Mouse (Mus musculus): ENCODE results near the gene Slc25a13. TPM values are rescaled to one million over a fixed set of nuclear protein-coding genes. Genes with fewer than 3 reads are reported as not detected.

The Slc25a13 gene
- polyA plus RNA-seq, 1 experiment from 2014 or later = 37.9 TPM

- Histone ChIP-seq H3K27ac (ENCODE audit: low read depth) (no peak overlapping the region), H3K36me3 (ENCODE audit: control insufficient read depth, insufficient read depth, low read length) (no peaks in the 10 kb centered on the region; the same call in 1 of the 2 replicates), H3K4me2 (ENCODE audit: low read length) (no peak overlapping the region), H3K9me3 (ENCODE audit: control insufficient read depth, low read length) (no peaks in the 10 kb centered on the region), H3K4me1 (replicated peaks; ENCODE audit: control insufficient read depth, insufficient read depth, low read length) (no peaks in the 10 kb centered on the region), H3K27me3 (replicated peaks; ENCODE audit: control insufficient read depth, insufficient read depth, low read length) (no peaks in the 10 kb centered on the region), H3K4me3 (ENCODE audit: low read depth, low read length) (no peak overlapping the region), H3K9ac (ENCODE audit: low read length) (no peak overlapping the region)
- peak; percentile 40; the same call in 1 of the 2 replicates for ATAC-seq (replicated peaks; ENCODE audit: low FRiP score, low TSS enrichment, low read depth)
- DNase-seq (ENCODE audit: low spot score) = no peak
- 48% methylated on average over 2 of the region's 2 CpGs for WGBS
These were observed 67.2 kb downstream of the Slc25a13 start for GRCm38 (mm10) chr6:6149751-6150150.

DNA sequence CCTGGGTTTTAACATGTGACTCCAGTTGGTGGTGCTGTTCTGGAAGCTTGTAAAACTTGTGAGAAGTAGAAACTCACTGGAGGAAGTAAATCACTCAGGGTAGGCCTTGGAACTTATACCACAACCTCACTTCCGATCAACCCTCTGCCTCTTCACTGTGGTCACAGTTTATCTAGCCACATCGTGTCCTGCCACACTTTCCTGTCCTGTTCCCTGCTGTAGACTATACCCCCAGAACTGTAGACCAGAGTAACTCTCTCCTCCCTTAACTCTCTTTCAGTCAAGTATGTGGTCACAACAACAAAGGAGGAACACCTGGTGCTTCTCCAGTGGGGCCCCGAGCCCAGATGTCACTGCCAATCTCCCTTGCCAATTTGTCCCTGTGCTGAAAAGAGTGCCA is 67.6 kb downstream of the Slc25a13 start:
- Histone ChIP-seq H3K9me3 (ENCODE audit: control insufficient read depth, low read length) (no peaks in the 10 kb centered on the region), H3K4me3 (ENCODE audit: low read depth, low read length) (no peak overlapping the region), H3K4me2 (ENCODE audit: low read length) (no peak overlapping the region), H3K36me3 (ENCODE audit: control insufficient read depth, insufficient read depth, low read length) (no peaks in the 10 kb centered on the region; the same call in 1 of the 2 replicates), H3K4me1 (replicated peaks; ENCODE audit: control insufficient read depth, insufficient read depth, low read length) (no peaks in the 10 kb centered on the region), H3K27me3 (replicated peaks; ENCODE audit: control insufficient read depth, insufficient read depth, low read length) (no peaks in the 10 kb centered on the region), H3K27ac (ENCODE audit: low read depth) (no peak overlapping the region), H3K9ac (ENCODE audit: low read length) (no peak overlapping the region)
- no peak for ATAC-seq (replicated peaks; ENCODE audit: low FRiP score, low TSS enrichment, low read depth)
- 79% methylated on average over 3 of the region's 3 CpGs for WGBS
- no peak for DNase-seq (ENCODE audit: low spot score)

- WGBS = 79% methylated on average over 13 of the region's 13 CpGs
- Histone ChIP-seq H3K27ac (ENCODE audit: low read depth) (no peak overlapping the region), H3K9ac (ENCODE audit: low read length) (no peak overlapping the region), H3K36me3 (ENCODE audit: control insufficient read depth, insufficient read depth, low read length) (no peaks in the 10 kb centered on the region), H3K4me1 (replicated peaks; ENCODE audit: control insufficient read depth, insufficient read depth, low read length) (no peaks in the 10 kb centered on the region), H3K27me3 (replicated peaks; ENCODE audit: control insufficient read depth, insufficient read depth, low read length) (no peaks in the 10 kb centered on the region), H3K4me2 (ENCODE audit: low read length) (no peak overlapping the region), H3K9me3 (ENCODE audit: control insufficient read depth, low read length) (no peaks in the 10 kb centered on the region), H3K4me3 (ENCODE audit: low read depth, low read length) (no peak overlapping the region)
- ATAC-seq (replicated peaks; ENCODE audit: low FRiP score, low TSS enrichment, low read depth) (no peak), DNase-seq (ENCODE audit: low spot score) (no peak)
These were observed 71.6 kb downstream of the Slc25a13 start for GRCm38 (mm10) chr6:6145412-6145811.

DNA sequence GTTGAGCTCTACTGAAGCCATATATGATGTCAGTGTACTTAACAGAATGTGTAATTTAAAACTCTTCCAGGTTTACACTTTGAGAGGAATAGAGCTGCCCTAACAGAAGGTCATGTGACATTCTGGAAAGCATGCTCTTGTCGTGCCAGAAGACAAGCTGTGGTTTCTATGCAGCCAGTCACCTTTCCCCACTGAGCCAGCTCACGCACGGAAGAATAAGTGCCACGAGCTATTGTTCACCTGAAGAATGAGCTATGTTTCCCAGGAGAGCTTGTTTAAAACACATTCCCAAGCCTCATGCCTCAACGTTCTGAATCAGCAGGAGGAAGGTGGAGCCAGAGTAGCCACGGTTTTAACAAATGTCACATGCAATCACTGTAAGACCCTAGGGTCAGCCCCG is 73.4 kb downstream of the Slc25a13 start:
- 42% methylated on average over 7 of the region's 7 CpGs for WGBS

DNA sequence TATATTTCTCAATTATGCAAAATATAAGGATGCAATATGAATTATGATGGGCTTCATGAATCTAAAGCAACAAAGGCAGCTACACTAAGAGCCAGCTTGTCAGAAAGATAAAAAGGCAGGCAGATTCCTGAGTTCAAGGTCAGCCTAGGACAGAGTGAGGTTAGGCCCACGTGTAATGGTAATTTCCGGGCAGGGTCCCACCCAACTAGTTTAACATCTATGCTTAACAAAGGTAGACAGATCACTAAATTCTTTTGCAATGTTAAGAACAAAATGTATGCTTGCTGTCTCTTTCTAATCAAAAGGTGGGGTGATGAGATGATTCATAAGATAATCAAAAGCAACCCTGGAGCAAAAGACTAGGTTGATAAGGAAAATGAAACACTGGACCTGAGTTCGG is 76.6 kb downstream of the Slc25a13 start:
- H3K4me1 ChIP-seq (replicated peaks; ENCODE audit: control insufficient read depth, insufficient read depth, low read length) = no peaks in the 10 kb centered on the region
- no peaks in the 10 kb centered on the region for H3K36me3 ChIP-seq (ENCODE audit: control insufficient read depth, insufficient read depth, low read length)
- H3K4me2 ChIP-seq (ENCODE audit: low read length) = no peak overlapping the region
- 95% methylated on average over 3 of the region's 3 CpGs for WGBS
- no peaks in the 10 kb centered on the region for H3K9me3 ChIP-seq (ENCODE audit: control insufficient read depth, low read length)
- no peak overlapping the region for H3K27ac ChIP-seq (ENCODE audit: low read depth)
- DNase-seq (ENCODE audit: low spot score) = no peak
- H3K9ac ChIP-seq (ENCODE audit: low read length) = no peak overlapping the region
- ATAC-seq (replicated peaks; ENCODE audit: low FRiP score, low TSS enrichment, low read depth) = no peak
- no peaks in the 10 kb centered on the region for H3K27me3 ChIP-seq (replicated peaks; ENCODE audit: control insufficient read depth, insufficient read depth, low read length)
- no peak overlapping the region for H3K4me3 ChIP-seq (ENCODE audit: low read depth, low read length)

More for the DNA sequence above, 73.4 kb downstream of the Slc25a13 start:
- H3K4me3 ChIP-seq (ENCODE audit: low read depth, low read length) = no peak overlapping the region
- no peak overlapping the region for H3K27ac ChIP-seq (ENCODE audit: low read depth)
- no peaks in the 10 kb centered on the region for H3K36me3 ChIP-seq (ENCODE audit: control insufficient read depth, insufficient read depth, low read length)
- no peaks in the 10 kb centered on the region for H3K4me1 ChIP-seq (replicated peaks; ENCODE audit: control insufficient read depth, insufficient read depth, low read length)
- DNase-seq (ENCODE audit: low spot score) = no peak
- no peak overlapping the region for H3K9ac ChIP-seq (ENCODE audit: low read length)
- no peaks in the 10 kb centered on the region for H3K9me3 ChIP-seq (ENCODE audit: control insufficient read depth, low read length)
- ATAC-seq (replicated peaks; ENCODE audit: low FRiP score, low TSS enrichment, low read depth) = no peak
- no peaks in the 10 kb centered on the region for H3K27me3 ChIP-seq (replicated peaks; ENCODE audit: control insufficient read depth, insufficient read depth, low read length)
- no peak overlapping the region for H3K4me2 ChIP-seq (ENCODE audit: low read length)

GRCm38 (mm10) chr6:6139061-6139460 is 77.9 kb downstream of the Slc25a13 start:
- H3K4me2 ChIP-seq (ENCODE audit: low read length) = no peak overlapping the region
- H3K27ac ChIP-seq (ENCODE audit: low read depth) = no peak overlapping the region
- H3K4me1 ChIP-seq (replicated peaks; ENCODE audit: control insufficient read depth, insufficient read depth, low read length) = no peaks in the 10 kb centered on the region
- no peaks in the 10 kb centered on the region for H3K27me3 ChIP-seq (replicated peaks; ENCODE audit: control insufficient read depth, insufficient read depth, low read length)
- 92% methylated on average over 5 of the region's 5 CpGs for WGBS
- H3K9ac ChIP-seq (ENCODE audit: low read length) = no peak overlapping the region
- no peak overlapping the region for H3K4me3 ChIP-seq (ENCODE audit: low read depth, low read length)
- no peaks in the 10 kb centered on the region for H3K9me3 ChIP-seq (ENCODE audit: control insufficient read depth, low read length)
- no peak for ATAC-seq (replicated peaks; ENCODE audit: low FRiP score, low TSS enrichment, low read depth)
- no peaks in the 10 kb centered on the region for H3K36me3 ChIP-seq (ENCODE audit: control insufficient read depth, insufficient read depth, low read length)
- no peak for DNase-seq (ENCODE audit: low spot score)

DNA sequence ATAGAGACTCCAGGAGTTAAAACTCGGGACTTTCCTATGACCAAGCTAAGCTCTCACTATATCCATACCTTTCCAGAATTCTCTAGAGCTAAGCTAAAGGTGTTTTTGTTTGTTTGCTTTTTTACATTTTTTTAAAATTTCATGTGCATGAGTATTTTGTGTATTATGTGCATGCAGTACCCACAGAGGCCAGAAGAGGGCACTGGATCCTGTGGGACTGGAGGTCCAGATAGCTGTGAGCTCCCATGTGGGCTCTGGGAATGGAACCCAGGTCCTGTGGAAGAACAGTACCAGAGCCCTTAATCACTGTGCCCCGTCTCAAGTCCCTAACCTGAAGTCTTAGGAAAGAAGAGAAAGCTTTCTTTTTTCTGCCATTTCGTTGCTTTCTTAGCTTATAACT is 80.2 kb downstream of the Slc25a13 start:
- DNase-seq (ENCODE audit: low spot score) (no peak), ATAC-seq (replicated peaks; ENCODE audit: low FRiP score, low TSS enrichment, low read depth) (no peak)
- Histone ChIP-seq H3K9me3 (ENCODE audit: control insufficient read depth, low read length) (no peaks in the 10 kb centered on the region), H3K36me3 (ENCODE audit: control insufficient read depth, insufficient read depth, low read length) (no peaks in the 10 kb centered on the region), H3K4me2 (ENCODE audit: low read length) (no peak overlapping the region), H3K9ac (ENCODE audit: low read length) (no peak overlapping the region), H3K27me3 (replicated peaks; ENCODE audit: control insufficient read depth, insufficient read depth, low read length) (no peaks in the 10 kb centered on the region), H3K4me3 (ENCODE audit: low read depth, low read length) (no peak overlapping the region), H3K4me1 (replicated peaks; ENCODE audit: control insufficient read depth, insufficient read depth, low read length) (no peaks in the 10 kb centered on the region), H3K27ac (ENCODE audit: low read depth) (no peak overlapping the region)
- 95% methylated on average over 3 of the region's 3 CpGs for WGBS

DNA sequence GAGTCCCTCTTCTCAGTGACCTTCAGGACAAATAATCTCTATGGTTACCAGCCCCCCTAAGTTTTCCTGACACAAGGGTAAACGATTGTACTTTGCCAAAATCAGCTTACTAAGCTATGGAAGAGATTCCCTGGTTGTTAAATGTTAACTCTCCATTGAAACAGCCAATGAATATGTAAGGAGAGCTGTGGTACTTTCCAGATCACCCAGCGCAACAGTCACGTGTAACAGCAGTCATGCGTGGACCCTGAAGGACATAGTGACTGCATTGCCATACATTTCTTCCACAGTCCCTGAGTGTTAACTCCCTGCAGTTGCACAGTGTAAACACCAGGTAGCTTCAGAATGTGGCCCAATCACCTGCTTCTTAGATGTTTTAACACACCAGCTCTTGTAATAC is 82.0 kb downstream of the Slc25a13 start:
- ATAC-seq (replicated peaks; ENCODE audit: low FRiP score, low TSS enrichment, low read depth) (no peak), DNase-seq (ENCODE audit: low spot score) (no peak)
- Histone ChIP-seq H3K9me3 (ENCODE audit: control insufficient read depth, low read length) (no peaks in the 10 kb centered on the region), H3K27ac (ENCODE audit: low read depth) (no peak overlapping the region), H3K4me1 (replicated peaks; ENCODE audit: control insufficient read depth, insufficient read depth, low read length) (no peaks in the 10 kb centered on the region), H3K36me3 (ENCODE audit: control insufficient read depth, insufficient read depth, low read length) (peaks cover 3% of the 10 kb centered on the region; the same call in 1 of the 2 replicates), H3K4me3 (ENCODE audit: low read depth, low read length) (no peak overlapping the region), H3K4me2 (ENCODE audit: low read length) (no peak overlapping the region), H3K27me3 (replicated peaks; ENCODE audit: control insufficient read depth, insufficient read depth, low read length) (no peaks in the 10 kb centered on the region), H3K9ac (ENCODE audit: low read length) (no peak overlapping the region)
- 87% methylated on average over 4 of the region's 4 CpGs for WGBS

DNA sequence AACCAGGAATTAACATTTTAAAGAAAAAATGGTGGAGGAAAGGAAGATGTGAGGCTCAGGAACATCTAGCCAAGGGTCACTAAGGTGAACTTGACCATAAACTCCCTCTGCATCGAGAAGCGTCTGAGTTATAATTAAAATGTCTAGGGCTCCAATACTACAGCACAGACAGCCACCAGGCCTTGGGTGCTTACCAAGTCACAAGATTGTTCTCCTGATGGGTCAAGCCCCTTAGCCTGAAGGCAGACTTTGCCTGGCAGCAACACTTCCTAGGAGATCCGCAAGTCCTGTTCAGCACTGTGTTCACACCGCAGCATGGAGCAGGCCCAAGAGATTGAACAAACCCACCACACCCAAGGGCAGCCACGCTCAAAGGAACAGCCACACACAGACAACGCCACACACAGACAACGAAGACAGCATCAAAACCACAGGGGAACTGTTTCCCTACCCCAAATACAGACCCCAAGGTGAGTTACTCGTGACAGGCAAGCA is 83.4 kb downstream of the Slc25a13 start:
- Histone ChIP-seq H3K27me3 (replicated peaks; ENCODE audit: control insufficient read depth, insufficient read depth, low read length) (no peaks in the 10 kb centered on the region), H3K4me1 (replicated peaks; ENCODE audit: control insufficient read depth, insufficient read depth, low read length) (no peaks in the 10 kb centered on the region), H3K9ac (ENCODE audit: low read length) (no peak overlapping the region), H3K27ac (ENCODE audit: low read depth) (no peak overlapping the region), H3K4me3 (ENCODE audit: low read depth, low read length) (no peak overlapping the region), H3K36me3 (ENCODE audit: control insufficient read depth, insufficient read depth, low read length) (peaks cover 3% of the 10 kb centered on the region; the same call in 1 of the 2 replicates), H3K4me2 (ENCODE audit: low read length) (no peak overlapping the region), H3K9me3 (ENCODE audit: control insufficient read depth, low read length) (no peaks in the 10 kb centered on the region)
- ATAC-seq (replicated peaks; ENCODE audit: low FRiP score, low TSS enrichment, low read depth) (no peak), DNase-seq (ENCODE audit: low spot score) (no peak)
- WGBS = 90% methylated on average over 8 of the region's 8 CpGs
